Mouse (Mus musculus) left cerebral cortex, adult 6 months (tissue): ENCODE data around the gene Hs3st6. TPM values are rescaled to one million over a fixed set of nuclear protein-coding genes. Genes with fewer than 3 reads are reported as not detected.

Experiments used
- long read RNA-seq, 2 experiments: library from polyadenylated mRNA; unstranded; transcript quantifications; one replicate each; pipeline ENCODE4 v2.0.0; 2019 to 2020
- polyA plus RNA-seq: library from polyadenylated mRNA; unstranded; fragments of <200 nt; fragmentation: Nextera tagmentation; gene quantifications from 2 replicates; pipeline ENCODE4 v1.2.3, GENCODE M21; 2021

Gene Hs3st6
- 0.55 and 0.97 TPM in 2 replicates for polyA plus RNA-seq
- long read RNA-seq, experiment 1, partial matches to known transcripts, result 0 of 1 reads
- long read RNA-seq, experiment 1, other reads (novel, unspliced or antisense), result 0 of 1 reads
- long read RNA-seq, experiment 2, partial matches to known transcripts, result 0 of 2 reads
- long read RNA-seq, experiment 2, other reads (novel, unspliced or antisense), result 0 of 2 reads

DNA sequence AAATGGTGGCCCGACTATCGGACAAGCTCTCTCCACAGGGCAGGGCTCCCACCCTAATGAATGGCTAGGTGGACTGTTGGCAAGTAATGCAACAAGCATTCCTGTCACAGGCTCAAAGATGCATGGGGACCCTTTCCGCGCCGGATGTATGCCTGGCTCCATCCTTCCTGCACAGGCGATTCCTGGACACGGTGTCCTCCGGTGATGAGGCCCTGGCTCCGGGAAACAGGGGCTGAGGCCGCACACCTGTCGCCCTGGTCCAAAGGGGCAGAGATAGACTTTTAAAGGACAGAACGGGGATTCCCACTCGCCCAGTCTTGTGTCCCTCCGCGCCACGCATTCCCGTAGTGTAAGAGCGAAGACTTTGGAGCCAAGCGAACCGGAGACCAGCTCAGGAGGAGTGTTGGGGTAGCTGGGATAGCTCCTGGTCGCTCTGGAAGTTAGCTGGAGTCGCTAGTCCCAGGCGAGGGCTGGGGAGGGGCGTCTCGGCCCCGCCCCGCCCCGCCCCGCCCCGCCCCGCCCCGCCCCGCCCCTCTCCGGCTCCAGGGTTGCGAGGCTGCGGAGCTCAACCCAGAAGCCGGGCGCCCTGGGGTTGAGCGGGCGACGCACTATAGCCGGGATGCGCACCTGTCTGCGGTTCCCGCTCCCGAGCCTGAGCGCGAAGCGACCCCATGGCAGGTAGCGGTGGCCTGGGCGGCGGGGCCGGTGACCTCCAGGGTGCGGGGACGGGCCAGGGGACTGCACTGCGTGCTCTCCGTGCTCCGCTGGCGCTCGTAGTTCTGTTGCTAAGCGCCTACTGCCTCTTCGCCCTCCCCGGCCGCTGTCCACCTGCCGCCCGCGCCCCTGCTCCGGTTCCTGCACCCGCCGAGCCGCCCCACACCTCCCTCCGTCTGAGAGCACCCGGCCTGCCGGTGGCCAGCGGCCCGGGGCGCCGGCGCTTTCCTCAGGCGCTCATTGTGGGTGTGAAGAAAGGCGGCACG lies at the start of gene Hs3st6:
Hs3st6 (plus strand) TSS at position 574 of the 980 bp plus-strand sequence.

DNA sequence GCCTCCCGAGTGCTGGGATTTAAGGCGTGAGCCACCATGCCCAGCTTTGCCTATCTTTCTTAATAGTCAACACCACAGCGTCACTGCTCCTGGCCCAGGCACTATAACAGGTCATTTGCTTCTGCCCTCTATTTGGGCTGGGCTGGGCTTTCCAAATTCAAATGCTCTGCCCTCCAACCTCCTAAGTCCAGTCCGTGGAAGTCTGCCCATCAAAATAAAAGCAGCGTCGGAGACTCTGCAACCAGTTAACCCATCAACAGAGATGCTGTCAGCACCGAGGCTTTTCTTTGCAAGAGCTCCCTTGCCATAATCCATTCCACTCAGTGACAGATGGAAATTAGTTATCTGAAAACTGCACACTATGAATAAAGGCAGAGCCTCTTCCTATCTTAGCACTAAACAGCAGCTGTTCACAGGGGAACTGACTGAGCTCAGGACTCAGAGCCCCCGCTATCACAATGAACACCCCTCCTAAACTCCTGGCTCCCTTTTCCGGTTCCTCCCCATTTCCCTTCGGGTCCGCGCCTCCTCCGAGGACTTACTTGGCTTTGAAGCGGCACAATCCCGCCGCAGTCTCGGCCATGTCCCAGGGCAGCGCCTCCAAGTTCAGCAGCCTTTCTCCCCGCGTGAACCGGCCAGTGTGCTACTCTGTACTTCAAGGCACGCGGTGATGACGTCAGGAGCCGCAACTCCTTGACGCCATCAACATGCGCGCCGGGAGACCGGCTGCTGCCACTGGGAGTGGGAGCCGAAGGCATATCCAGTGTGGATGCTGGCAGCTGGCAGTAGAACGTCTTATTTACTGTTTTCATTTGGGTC lies 45.6 kb upstream of the Hs3st6 start, which contains the start of gene Tbl3:
Tbl3 (minus strand) TSS at position 679 of the 819 bp plus-strand sequence.

DNA sequence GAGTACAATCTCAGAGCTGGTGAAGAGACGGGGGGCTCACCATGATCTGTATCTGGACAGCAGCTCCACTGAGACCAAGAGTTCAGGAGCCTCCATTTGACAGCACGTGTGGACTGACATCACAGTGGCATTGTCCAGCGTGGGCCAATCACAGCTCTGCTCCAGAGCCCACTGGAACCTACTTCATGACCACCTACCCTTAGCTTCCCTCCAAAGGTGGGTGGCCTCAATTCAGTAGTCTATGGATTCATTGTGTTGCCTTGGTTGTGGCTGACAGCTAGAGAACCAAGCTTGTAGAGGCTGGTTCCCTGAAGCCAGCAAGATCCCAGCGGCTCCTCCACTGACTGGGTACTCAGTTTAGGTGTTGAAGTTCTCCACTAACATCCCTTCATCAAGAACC lies 34.8 kb upstream of the Hs3st6 start, which contains the start of the genes Rnf151 and Rps2:
Rnf151 (minus strand) TSS at position 121 of the 400 bp plus-strand sequence.
Rps2 (plus strand) TSS at position 174 of the 400 bp plus-strand sequence.

DNA sequence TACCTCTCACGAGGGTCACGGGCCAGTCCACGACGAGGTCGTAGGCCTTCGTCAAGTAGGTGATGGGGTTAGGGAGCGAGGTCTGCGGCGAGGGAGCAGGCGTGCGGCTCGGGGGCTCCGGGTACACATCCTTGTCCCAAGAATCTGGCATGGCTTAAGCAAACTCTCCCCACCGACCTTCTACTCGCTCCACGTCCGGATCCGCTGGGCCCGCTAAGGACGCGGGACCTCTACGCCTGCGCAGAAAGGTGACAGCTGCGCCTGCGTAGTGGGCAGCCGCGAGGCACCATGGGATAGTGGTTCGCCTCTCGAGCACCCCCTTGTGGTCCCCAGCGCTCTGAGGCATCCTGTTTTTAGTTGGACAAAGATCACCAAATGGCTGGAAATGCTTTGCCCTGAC lies 28.6 kb upstream of the Hs3st6 start, which contains the start of gene Ndufb10:
Ndufb10 (minus strand) TSS at position 295 of the 400 bp plus-strand sequence.

DNA sequence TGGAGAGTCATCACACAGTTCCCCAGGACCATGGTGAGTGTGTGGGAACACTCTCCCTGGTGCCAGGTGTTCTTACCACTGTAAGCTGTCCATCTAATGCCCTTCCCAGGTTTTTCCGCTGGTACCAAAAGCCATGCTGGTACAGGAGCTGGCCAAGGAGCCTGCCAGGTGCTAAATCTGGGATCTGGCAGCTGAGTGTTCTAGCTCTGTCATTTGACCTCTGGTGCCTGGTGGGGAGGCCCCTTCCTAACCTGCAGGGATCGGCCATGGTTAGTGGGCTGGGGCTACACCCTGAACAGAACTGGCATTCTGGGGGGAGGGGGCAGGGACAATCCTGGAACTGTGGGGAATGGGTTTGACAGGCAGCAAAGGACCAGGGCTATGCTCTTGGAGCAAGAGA lies 25.2 kb upstream of the Hs3st6 start, which contains the start of gene Rpl3l:
Rpl3l (plus strand) TSS at position 203 of the 400 bp plus-strand sequence.

DNA sequence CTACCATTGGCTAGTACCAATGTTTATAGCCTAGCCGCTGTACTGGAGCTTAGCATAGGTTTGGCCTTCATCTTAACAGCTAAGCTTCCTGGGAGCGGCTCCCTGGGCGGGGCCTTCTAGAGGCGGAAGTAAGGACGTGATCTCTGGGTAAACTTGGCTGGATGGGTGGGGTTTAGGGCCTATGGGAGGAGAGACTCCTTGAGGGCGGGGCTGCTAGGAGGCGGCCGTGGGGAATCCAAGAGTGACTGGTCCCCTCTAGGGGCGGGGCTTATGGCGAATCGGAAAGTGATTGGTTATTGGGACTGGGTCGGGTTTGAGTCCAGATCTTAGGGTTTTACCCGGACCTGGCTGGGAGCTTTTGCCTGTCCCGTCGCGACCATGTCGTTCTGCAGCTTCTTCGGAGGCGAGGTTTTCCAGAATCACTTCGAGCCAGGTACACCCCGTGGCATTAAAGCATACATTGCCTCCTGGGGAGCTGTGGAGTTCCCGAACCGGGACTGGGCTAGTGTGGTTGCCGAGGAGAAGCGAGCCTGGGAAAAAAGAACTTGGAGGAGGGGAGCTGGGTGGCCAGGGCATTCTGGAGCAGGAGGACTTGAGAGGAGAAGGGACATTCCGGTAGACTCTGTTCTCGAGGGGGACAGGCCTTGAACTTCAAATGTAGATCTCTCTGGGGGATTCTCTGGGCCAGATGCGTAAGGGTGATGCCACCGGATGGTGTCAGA lies 16.3 kb upstream of the Hs3st6 start, which contains the start of gene Msrb1:
Msrb1 (plus strand) TSS at position 313 of the 722 bp plus-strand sequence.

DNA sequence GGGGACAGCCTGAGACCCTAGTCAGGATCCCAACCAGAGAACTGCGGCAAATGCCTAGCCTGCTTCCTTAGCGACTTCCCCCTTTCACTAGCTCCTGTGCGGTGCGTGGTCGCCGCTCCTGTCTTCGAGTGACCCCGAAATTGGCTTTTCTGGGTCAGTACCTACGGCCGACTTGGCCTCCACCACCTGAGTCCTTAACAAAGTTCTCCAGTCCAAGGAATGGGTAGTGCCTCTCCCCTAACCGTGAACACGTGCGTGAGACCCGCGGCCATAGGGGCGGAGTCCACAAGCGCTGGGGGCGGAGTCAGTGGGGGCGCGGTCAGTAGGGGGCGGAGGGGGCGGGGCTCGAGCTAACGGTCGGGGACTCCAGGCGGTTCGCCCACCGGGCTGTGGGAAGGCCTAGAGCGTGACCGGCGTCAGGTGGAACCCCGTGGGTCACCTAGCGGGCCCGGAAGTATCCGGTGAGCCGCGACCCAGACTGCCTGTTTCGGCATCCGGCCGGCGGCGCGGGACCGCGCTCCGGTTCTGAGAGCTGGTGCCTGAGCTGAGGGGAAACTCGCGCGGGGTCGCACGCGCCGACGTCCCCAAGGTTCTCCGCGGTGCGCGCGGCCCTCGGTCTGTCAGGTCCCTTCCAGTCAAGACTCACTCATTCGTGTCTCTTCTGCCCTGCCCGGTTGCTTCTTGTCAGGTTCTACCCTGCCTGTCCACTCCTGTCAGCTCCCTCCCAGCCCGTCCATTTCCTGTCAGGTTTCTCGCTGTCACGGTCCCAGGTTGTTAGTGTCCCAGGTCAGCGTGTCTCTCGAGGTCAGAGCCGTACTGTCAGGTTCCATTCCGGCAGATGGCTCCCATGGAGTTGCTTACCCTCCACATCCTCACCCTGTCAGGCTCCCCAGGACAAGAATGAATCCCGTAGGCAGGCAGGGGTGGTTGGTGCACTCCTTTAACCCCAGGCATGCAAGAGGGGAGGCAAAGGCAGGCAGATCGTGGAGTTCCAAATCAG lies 51.5 kb downstream of the Hs3st6 start, which contains the start of gene Meiob:
Meiob (plus strand) TSS at position 338 of the 1,000 bp plus-strand sequence.

Other genes starting within 250 kb of the Hs3st6 start
- 20.3 TPM in 2 replicates for gene Traf7, start 225.1 kb upstream of the Hs3st6 start, polyA plus RNA-seq
- 51.2 and 58.9 TPM in 2 replicates for gene Rab26, start 218.8 kb upstream of the Hs3st6 start, polyA plus RNA-seq
- gene Pkd1, start 203.2 kb upstream of the Hs3st6 start, polyA plus RNA-seq, result 4.8 and 5.4 TPM in 2 replicates
- gene Tsc2, start 120.4 kb upstream of the Hs3st6 start, polyA plus RNA-seq, result 60.7 and 86.2 TPM in 2 replicates
- 5.6 and 5.9 TPM in 2 replicates for gene Nthl1, start 120.3 kb upstream of the Hs3st6 start, polyA plus RNA-seq
- gene Slc9a3r2, start 102.7 kb upstream of the Hs3st6 start, polyA plus RNA-seq, result 39.3 and 41.9 TPM in 2 replicates
- 0.47 and 0.65 TPM in 2 replicates for gene Npw, start 94.5 kb upstream of the Hs3st6 start, polyA plus RNA-seq
- gene Zfp598, start 83.3 kb upstream of the Hs3st6 start, polyA plus RNA-seq, result 1.3 and 2.4 TPM in 2 replicates
- gene Syngr3, start 63.0 kb upstream of the Hs3st6 start, polyA plus RNA-seq, result 282 and 371 TPM in 2 replicates
- gene Gfer, start 56.8 kb upstream of the Hs3st6 start, polyA plus RNA-seq, result 33.0 and 34.1 TPM in 2 replicates
- gene Noxo1, start 56.8 kb upstream of the Hs3st6 start, polyA plus RNA-seq, result 0.98 and 1.1 TPM in 2 replicates
- 15.2 and 20.2 TPM in 2 replicates for gene Tbl3, start 45.3 kb upstream of the Hs3st6 start, polyA plus RNA-seq
- gene Rnf151, start 34.9 kb upstream of the Hs3st6 start, polyA plus RNA-seq, result not detected in 2 replicates
- gene Rps2, start 34.9 kb upstream of the Hs3st6 start, polyA plus RNA-seq, result 1,532 and 1,546 TPM in 2 replicates
- 938 and 1,009 TPM in 2 replicates for gene Ndufb10, start 28.5 kb upstream of the Hs3st6 start, polyA plus RNA-seq
- gene Rpl3l, start 25.2 kb upstream of the Hs3st6 start, polyA plus RNA-seq, result 0.19 and 0.53 TPM in 2 replicates
- 6.8 and 17.1 TPM in 2 replicates for gene Msrb1, start 16.3 kb upstream of the Hs3st6 start, polyA plus RNA-seq
- gene Meiob, start 51.3 kb downstream of the Hs3st6 start, polyA plus RNA-seq, result not detected in 2 replicates
- 287 and 337 TPM in 2 replicates for gene Hagh, start 87.2 kb downstream of the Hs3st6 start, polyA plus RNA-seq
- 21.7 and 24.4 TPM in 2 replicates for gene Fahd1, start 97.4 kb downstream of the Hs3st6 start, polyA plus RNA-seq
- not detected in 2 replicates for gene Igfals, start 113.0 kb downstream of the Hs3st6 start, polyA plus RNA-seq
- 42.6 and 58.2 TPM in 2 replicates for gene Nubp2, start 133.4 kb downstream of the Hs3st6 start, polyA plus RNA-seq
- 84.9 and 110 TPM in 2 replicates for gene Spsb3, start 133.7 kb downstream of the Hs3st6 start, polyA plus RNA-seq
- gene Eme2, start 142.1 kb downstream of the Hs3st6 start, polyA plus RNA-seq, result 15.5 and 16.2 TPM in 2 replicates
- gene Mrps34, start 142.1 kb downstream of the Hs3st6 start, polyA plus RNA-seq, result 130 and 171 TPM in 2 replicates
- gene Nme3, start 143.5 kb downstream of the Hs3st6 start, polyA plus RNA-seq, result 117 and 135 TPM in 2 replicates
- gene Mapk8ip3, start 184.0 kb downstream of the Hs3st6 start, polyA plus RNA-seq, result 49.2 and 62.4 TPM in 2 replicates
- gene Jpt2, start 207.7 kb downstream of the Hs3st6 start, polyA plus RNA-seq, result 3.8 and 5.3 TPM in 2 replicates